Mouse (Mus musculus): ENCODE data around the gene Perp. TPM values are rescaled to one million over a fixed set of nuclear protein-coding genes. Genes with fewer than 3 reads are reported as not detected.
A peak's percentile ranks its signal among the peaks of the same experiment; 100 is the strongest.

Perp gene
- polyA plus RNA-seq, 1 experiment from 2014 or later = 162 TPM

DNA sequence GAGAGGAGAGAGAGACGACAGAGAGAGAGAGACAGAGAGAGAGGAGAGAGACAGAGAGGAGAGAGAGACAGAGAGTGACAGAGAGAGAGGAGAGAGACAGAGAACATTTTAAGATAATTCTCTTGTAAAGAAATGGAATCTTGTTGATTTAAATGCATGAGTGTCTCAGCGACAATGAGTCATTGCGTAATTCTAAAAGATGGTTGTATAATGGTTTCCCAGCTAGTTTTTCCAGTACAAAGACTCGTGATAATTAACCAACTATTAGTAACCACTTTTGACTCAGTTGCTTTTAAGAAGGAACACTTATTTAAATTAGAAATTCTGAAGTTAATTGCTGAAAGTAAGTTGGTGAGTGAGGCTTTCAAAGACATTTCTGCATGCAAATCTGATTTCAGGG is 16.6 kb downstream of the Perp start:
- ATAC-seq (ENCODE audit: insufficient number of reproducible peaks, insufficient read depth, low FRiP score, low read depth) = no peak
- H3K36me3 ChIP-seq (ENCODE audit: control insufficient read depth, insufficient read depth, low read length) = peaks cover 14% of the 10 kb centered on the region
- H3K9ac ChIP-seq (ENCODE audit: low read length) = no peak overlapping the region
- H3K27ac ChIP-seq (replicated peaks in 1 of 2; ENCODE audit: control insufficient read depth in 1 of 2, insufficient read depth in 1 of 2, low read depth in 2 of 2, low read length in 2 of 2) = no peak overlapping the region
- WGBS = 86% methylated on average over 4 of the region's 4 CpGs
- no peaks in the 10 kb centered on the region for H3K9me3 ChIP-seq (ENCODE audit: control insufficient read depth, low read length)
- no peaks in the 10 kb centered on the region for H3K27me3 ChIP-seq (ENCODE audit: control insufficient read depth, insufficient read depth, low read length)
- no peak overlapping the region for H3K4me3 ChIP-seq (ENCODE audit: control insufficient read depth in 1 of 2, insufficient read depth in 1 of 2, low read depth in 1 of 2, low read length in 2 of 2)
- peaks cover 12 to 21% of the 10 kb centered on the region in 2 experiments for H3K4me1 ChIP-seq (ENCODE audit: control insufficient read depth in 2 of 2, insufficient read depth in 2 of 2, low read length in 2 of 2)
- H3K4me2 ChIP-seq (ENCODE audit: low read length) = no peak overlapping the region

GRCm38 (mm10) chr10:18863332-18863731 is 18.5 kb downstream of the Perp start:
- Histone ChIP-seq H3K4me3 (ENCODE audit: control insufficient read depth in 1 of 2, insufficient read depth in 1 of 2, low read depth in 1 of 2, low read length in 2 of 2) (no peak overlapping the region), H3K27ac (replicated peaks in 1 of 2; ENCODE audit: control insufficient read depth in 1 of 2, insufficient read depth in 1 of 2, low read depth in 2 of 2, low read length in 2 of 2) (peak overlapping the region; percentile 68 to 80), H3K36me3 (ENCODE audit: control insufficient read depth, insufficient read depth, low read length) (no peaks in the 10 kb centered on the region; the same call in 1 of the 2 replicates), H3K27me3 (ENCODE audit: control insufficient read depth, insufficient read depth, low read length) (no peaks in the 10 kb centered on the region), H3K4me1 (ENCODE audit: control insufficient read depth in 2 of 2, insufficient read depth in 2 of 2, low read length in 2 of 2) (peaks cover 12 to 21% of the 10 kb centered on the region in 2 experiments), H3K9me3 (ENCODE audit: control insufficient read depth, low read length) (no peaks in the 10 kb centered on the region), H3K4me2 (ENCODE audit: low read length) (no peak overlapping the region), H3K9ac (ENCODE audit: low read length) (no peak overlapping the region)
- 24% methylated on average over 4 of the region's 4 CpGs for WGBS
- ATAC-seq (ENCODE audit: insufficient number of reproducible peaks, insufficient read depth, low FRiP score, low read depth) = no peak

GRCm38 (mm10) chr10:18864753-18865152 is 19.9 kb downstream of the Perp start:
- no peak for ATAC-seq (ENCODE audit: insufficient number of reproducible peaks, insufficient read depth, low FRiP score, low read depth)
- Histone ChIP-seq H3K4me3 (ENCODE audit: control insufficient read depth in 1 of 2, insufficient read depth in 1 of 2, low read depth in 1 of 2, low read length in 2 of 2) (no peak overlapping the region), H3K36me3 (ENCODE audit: control insufficient read depth, insufficient read depth, low read length) (no peaks in the 10 kb centered on the region), H3K4me2 (ENCODE audit: low read length) (no peak overlapping the region), H3K9ac (ENCODE audit: low read length) (no peak overlapping the region), H3K9me3 (ENCODE audit: control insufficient read depth, low read length) (no peaks in the 10 kb centered on the region), H3K4me1 (ENCODE audit: control insufficient read depth in 2 of 2, insufficient read depth in 2 of 2, low read length in 2 of 2) (peaks cover 10 to 14% of the 10 kb centered on the region in 2 experiments), H3K27ac (replicated peaks in 1 of 2; ENCODE audit: control insufficient read depth in 1 of 2, insufficient read depth in 1 of 2, low read depth in 2 of 2, low read length in 2 of 2) (no peak overlapping the region), H3K27me3 (ENCODE audit: control insufficient read depth, insufficient read depth, low read length) (no peaks in the 10 kb centered on the region)
- 48% methylated on average over 5 of the region's 5 CpGs for WGBS

DNA sequence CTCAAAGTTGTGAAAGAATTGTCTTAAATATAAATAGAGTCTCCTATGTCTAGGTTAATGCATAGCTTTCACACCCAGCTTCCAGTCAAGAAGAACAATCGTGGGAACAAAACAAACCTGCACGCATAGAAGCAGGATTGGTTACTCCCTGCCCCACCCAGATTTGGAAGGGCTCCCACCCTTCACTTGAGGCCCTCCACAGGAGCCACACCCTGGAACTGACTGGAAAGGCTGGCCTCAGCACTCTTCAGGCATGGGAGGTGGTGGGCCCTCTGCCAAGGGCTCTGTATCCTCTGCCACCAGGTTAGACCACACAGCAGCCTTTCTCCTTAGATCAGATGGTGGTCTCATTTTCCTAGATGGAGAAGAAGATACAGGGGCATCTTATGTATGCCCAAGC is 26.2 kb downstream of the Perp start:
- no peak overlapping the region for H3K27ac ChIP-seq (replicated peaks in 1 of 2; ENCODE audit: control insufficient read depth in 1 of 2, insufficient read depth in 1 of 2, low read depth in 2 of 2, low read length in 2 of 2)
- ATAC-seq (ENCODE audit: insufficient number of reproducible peaks, insufficient read depth, low FRiP score, low read depth) = no peak
- 63% methylated on average over 2 of the region's 2 CpGs for WGBS

DNA sequence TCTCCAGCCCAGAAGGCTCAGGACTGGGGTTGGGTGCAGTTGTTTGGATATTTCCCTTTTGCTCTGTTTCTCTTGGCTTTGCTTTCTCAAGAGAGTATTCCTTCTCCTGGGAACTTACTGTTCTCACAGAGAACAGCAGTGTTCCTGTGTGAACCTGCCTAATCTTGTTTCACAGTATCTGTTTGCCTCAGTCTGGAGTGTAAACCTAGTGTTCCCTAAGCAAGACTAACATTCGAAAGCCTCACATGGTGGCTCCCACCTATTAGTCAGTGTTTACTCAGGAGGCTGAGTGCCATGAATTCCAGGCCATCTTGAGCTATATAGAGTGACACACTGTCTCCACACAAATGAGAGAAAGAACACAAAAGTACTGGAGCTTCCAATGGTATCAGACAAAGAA is 31.4 kb downstream of the Perp start:
- ATAC-seq (ENCODE audit: insufficient number of reproducible peaks, insufficient read depth, low FRiP score, low read depth) = no peak
- 19% methylated on average over 1 of the region's 1 CpGs for WGBS

More for the DNA sequence above, 26.2 kb downstream of the Perp start:
- Histone ChIP-seq H3K4me3 (ENCODE audit: control insufficient read depth in 1 of 2, insufficient read depth in 1 of 2, low read depth in 1 of 2, low read length in 2 of 2) (no peak overlapping the region), H3K9ac (ENCODE audit: low read length) (no peak overlapping the region), H3K27me3 (ENCODE audit: control insufficient read depth, insufficient read depth, low read length) (no peaks in the 10 kb centered on the region), H3K9me3 (ENCODE audit: control insufficient read depth, low read length) (no peaks in the 10 kb centered on the region), H3K36me3 (ENCODE audit: control insufficient read depth, insufficient read depth, low read length) (no peaks in the 10 kb centered on the region), H3K4me1 (ENCODE audit: control insufficient read depth in 2 of 2, insufficient read depth in 2 of 2, low read length in 2 of 2) (peaks cover 6 to 14% of the 10 kb centered on the region in 2 experiments), H3K4me2 (ENCODE audit: low read length) (no peak overlapping the region)

DNA sequence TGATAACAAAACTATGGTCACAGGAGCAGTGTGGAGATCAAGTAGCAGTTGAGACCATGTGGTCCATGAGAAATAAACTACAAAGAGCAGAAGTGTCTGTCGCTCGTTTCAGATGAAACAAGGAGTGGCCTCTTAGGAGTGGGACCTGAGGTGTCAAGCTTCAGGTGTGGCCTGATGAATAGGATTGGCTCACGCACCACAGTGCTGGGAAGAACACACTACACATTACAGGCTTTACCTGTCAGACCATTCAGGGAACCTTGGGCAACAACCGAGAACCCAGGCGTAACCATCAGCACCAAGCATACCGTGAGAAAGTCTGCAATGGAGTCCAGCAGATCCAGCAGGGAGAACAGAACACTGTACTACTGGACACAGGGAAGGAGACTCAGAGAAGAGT is 33.3 kb downstream of the Perp start:
- H3K4me1 ChIP-seq (ENCODE audit: control insufficient read depth in 2 of 2, insufficient read depth in 2 of 2, low read length in 2 of 2) = peaks cover 10 to 20% of the 10 kb centered on the region in 2 experiments
- no peak overlapping the region for H3K27ac ChIP-seq (replicated peaks in 1 of 2; ENCODE audit: control insufficient read depth in 1 of 2, insufficient read depth in 1 of 2, low read depth in 2 of 2, low read length in 2 of 2)
- no peaks in the 10 kb centered on the region for H3K9me3 ChIP-seq (ENCODE audit: control insufficient read depth, low read length)
- WGBS = 85% methylated on average over 6 of the region's 6 CpGs
- no peak overlapping the region for H3K4me2 ChIP-seq (ENCODE audit: low read length)
- no peaks in the 10 kb centered on the region for H3K27me3 ChIP-seq (ENCODE audit: control insufficient read depth, insufficient read depth, low read length)
- H3K9ac ChIP-seq (ENCODE audit: low read length) = no peak overlapping the region
- H3K4me3 ChIP-seq (ENCODE audit: control insufficient read depth in 1 of 2, insufficient read depth in 1 of 2, low read depth in 1 of 2, low read length in 2 of 2) = no peak overlapping the region
- H3K36me3 ChIP-seq (ENCODE audit: control insufficient read depth, insufficient read depth, low read length) = no peaks in the 10 kb centered on the region
- ATAC-seq (ENCODE audit: insufficient number of reproducible peaks, insufficient read depth, low FRiP score, low read depth) = no peak

More for the DNA sequence above, 31.4 kb downstream of the Perp start:
- H3K4me3 ChIP-seq (ENCODE audit: control insufficient read depth in 1 of 2, insufficient read depth in 1 of 2, low read depth in 1 of 2, low read length in 2 of 2) = no peak overlapping the region
- peaks cover 10 to 20% of the 10 kb centered on the region in 2 experiments for H3K4me1 ChIP-seq (ENCODE audit: control insufficient read depth in 2 of 2, insufficient read depth in 2 of 2, low read length in 2 of 2)
- H3K27ac ChIP-seq (replicated peaks in 1 of 2; ENCODE audit: control insufficient read depth in 1 of 2, insufficient read depth in 1 of 2, low read depth in 2 of 2, low read length in 2 of 2) = peak overlapping the region in 1 of 2 experiments; percentile 10; a peak in 2 of 4 replicates
- no peaks in the 10 kb centered on the region for H3K36me3 ChIP-seq (ENCODE audit: control insufficient read depth, insufficient read depth, low read length)
- no peak overlapping the region for H3K4me2 ChIP-seq (ENCODE audit: low read length)
- H3K9me3 ChIP-seq (ENCODE audit: control insufficient read depth, low read length) = no peaks in the 10 kb centered on the region
- H3K9ac ChIP-seq (ENCODE audit: low read length) = no peak overlapping the region
- no peaks in the 10 kb centered on the region for H3K27me3 ChIP-seq (ENCODE audit: control insufficient read depth, insufficient read depth, low read length)

DNA sequence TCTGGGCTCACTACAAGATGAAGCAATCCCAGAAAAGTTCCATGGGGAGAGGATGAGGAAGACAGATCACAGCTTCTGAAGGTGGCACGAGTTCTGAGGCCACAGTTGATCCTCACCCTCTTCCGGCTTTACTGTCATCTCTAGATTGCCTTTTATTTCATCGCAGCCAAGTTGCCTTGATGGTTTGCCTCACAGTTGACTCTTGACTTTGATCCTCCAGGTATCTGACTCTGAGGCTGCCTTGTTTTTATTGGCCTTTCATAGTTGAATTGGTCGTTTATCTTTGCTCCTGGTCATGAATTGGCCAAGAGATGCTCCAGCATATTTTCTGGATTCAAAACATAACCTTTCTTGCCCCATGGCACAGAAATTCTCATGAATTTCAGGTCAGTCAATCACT is 34.3 kb downstream of the Perp start:
- Histone ChIP-seq H3K4me2 (ENCODE audit: low read length) (no peak overlapping the region), H3K9ac (ENCODE audit: low read length) (no peak overlapping the region), H3K27me3 (ENCODE audit: control insufficient read depth, insufficient read depth, low read length) (no peaks in the 10 kb centered on the region), H3K27ac (replicated peaks in 1 of 2; ENCODE audit: control insufficient read depth in 1 of 2, insufficient read depth in 1 of 2, low read depth in 2 of 2, low read length in 2 of 2) (no peak overlapping the region), H3K4me3 (ENCODE audit: control insufficient read depth in 1 of 2, insufficient read depth in 1 of 2, low read depth in 1 of 2, low read length in 2 of 2) (no peak overlapping the region), H3K9me3 (ENCODE audit: control insufficient read depth, low read length) (no peaks in the 10 kb centered on the region), H3K36me3 (ENCODE audit: control insufficient read depth, insufficient read depth, low read length) (no peaks in the 10 kb centered on the region), H3K4me1 (ENCODE audit: control insufficient read depth in 2 of 2, insufficient read depth in 2 of 2, low read length in 2 of 2) (peaks cover 10 to 20% of the 10 kb centered on the region in 2 experiments)
- no peak for ATAC-seq (ENCODE audit: insufficient number of reproducible peaks, insufficient read depth, low FRiP score, low read depth)
- 80% methylated on average over 4 of the region's 4 CpGs for WGBS

- no peak overlapping the region for H3K9ac ChIP-seq (ENCODE audit: low read length)
- no peak overlapping the region for H3K4me2 ChIP-seq (ENCODE audit: low read length)
- no peak overlapping the region for H3K27ac ChIP-seq (replicated peaks in 1 of 2; ENCODE audit: control insufficient read depth in 1 of 2, insufficient read depth in 1 of 2, low read depth in 2 of 2, low read length in 2 of 2)
- H3K9me3 ChIP-seq (ENCODE audit: control insufficient read depth, low read length) = no peaks in the 10 kb centered on the region
- no peaks in the 10 kb centered on the region for H3K27me3 ChIP-seq (ENCODE audit: control insufficient read depth, insufficient read depth, low read length)
- no peaks in the 10 kb centered on the region for H3K36me3 ChIP-seq (ENCODE audit: control insufficient read depth, insufficient read depth, low read length)
- ATAC-seq (ENCODE audit: insufficient number of reproducible peaks, insufficient read depth, low FRiP score, low read depth) = no peak
- WGBS = 75% methylated on average over 1 of the region's 1 CpGs
- H3K4me1 ChIP-seq (ENCODE audit: control insufficient read depth in 2 of 2, insufficient read depth in 2 of 2, low read length in 2 of 2) = peaks cover 8 to 17% of the 10 kb centered on the region in 2 experiments
- no peak overlapping the region for H3K4me3 ChIP-seq (ENCODE audit: control insufficient read depth in 1 of 2, insufficient read depth in 1 of 2, low read depth in 1 of 2, low read length in 2 of 2)
Measured at GRCm38 (mm10) chr10:18879690-18880089, 34.9 kb downstream of the Perp start.
